Mouse (Mus musculus) cerebellum, adult 9-11 months (tissue): ENCODE measurements around the gene Ccdc116.
"Not testable (repeated sequence)": the region's sequence is repeated elsewhere in the genome, so short reads cannot be mapped to it uniquely, and the experiment has no call there.

Experiments
- DNase-seq: peaks from one replicate; pipeline ENCODE4 v3.0.0; 2022

Ccdc116 gene

DNA sequence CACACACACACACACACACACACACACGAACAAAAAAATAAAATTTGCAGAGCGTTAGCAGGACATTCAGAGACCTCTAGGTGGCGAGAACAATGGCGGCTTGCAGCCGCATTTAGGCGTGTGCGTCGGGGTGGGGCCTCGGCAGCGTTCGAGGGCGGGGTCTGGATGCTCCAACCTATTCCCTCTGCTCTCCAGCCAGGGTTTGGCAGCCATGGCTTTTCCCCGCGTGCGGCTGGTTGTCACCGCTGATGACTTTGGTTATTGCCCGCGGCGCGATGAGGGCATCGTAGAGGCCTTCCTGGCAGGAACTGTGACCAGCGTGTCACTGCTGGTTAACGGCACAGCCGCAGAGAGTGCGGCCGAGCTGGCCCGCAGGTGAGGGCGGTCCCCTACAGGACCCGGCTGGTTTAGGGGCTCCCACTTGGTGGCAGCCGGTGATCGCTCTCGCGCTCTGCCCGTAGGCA lies at the start of gene Ccdc116:
Gene Ccdc116 (minus strand): TSS at position 458 of the 464 bp plus-strand sequence.
- DNase-seq, result peak; percentile 88

DNA sequence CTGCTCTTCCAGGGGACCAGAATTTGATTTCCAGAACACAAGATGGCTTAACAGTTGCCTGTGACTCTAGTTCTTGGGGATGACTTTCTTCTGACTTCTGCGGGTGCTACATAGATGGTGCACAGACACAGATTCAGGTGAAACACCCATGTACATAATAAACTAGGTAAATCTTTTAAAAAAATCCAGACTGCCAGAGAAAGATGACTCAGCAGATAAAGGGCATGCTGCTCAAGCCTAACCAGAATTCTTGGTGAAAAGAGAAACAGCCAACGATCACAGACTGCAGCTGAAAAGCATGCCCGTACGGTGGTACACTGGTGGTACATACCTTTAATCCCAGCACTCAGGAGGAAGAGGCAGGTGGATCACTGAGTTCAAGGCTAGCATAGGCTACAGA lies 46.8 kb upstream of the Ccdc116 start:
- DNase-seq, result no peak

DNA sequence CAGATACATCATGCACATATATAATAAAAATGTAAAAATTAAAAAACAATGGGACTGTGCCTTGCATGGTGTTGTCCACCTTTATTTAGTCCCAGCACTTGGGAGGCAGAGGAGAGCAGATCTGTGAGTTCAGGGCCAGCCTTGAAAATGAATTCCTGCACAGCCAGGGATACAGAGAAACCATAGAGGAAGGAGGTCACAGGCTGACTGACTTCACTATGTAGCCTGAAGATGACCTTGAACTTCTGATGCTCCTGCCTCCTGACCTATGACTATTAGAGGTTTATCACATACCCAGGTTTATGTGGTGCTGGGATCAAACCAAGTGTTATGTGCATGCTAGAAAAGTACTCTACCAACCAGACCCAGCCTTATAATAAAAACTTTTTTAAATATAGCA lies 38.4 kb upstream of the Ccdc116 start:
- DNase-seq, result no peak

DNA sequence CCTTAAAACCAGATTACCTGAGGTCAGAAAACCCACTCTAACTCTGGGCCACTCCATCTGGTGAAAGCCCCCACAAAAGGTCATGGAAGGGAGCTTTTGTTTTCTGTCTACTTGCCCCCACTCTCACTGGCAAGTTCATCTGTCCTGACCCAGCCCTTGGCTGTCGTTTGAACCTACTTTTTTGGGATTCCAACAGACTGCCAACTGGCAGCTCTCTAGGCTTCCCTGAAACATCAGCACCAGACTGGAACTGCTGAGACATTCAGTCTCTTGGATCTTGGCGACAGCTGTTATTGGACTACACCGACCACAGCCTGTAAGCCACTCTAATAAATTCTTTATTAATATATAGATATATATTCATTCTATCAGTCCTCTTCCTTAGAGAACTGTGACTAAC lies 36.0 kb upstream of the Ccdc116 start:
- DNase-seq, result no peak

DNA sequence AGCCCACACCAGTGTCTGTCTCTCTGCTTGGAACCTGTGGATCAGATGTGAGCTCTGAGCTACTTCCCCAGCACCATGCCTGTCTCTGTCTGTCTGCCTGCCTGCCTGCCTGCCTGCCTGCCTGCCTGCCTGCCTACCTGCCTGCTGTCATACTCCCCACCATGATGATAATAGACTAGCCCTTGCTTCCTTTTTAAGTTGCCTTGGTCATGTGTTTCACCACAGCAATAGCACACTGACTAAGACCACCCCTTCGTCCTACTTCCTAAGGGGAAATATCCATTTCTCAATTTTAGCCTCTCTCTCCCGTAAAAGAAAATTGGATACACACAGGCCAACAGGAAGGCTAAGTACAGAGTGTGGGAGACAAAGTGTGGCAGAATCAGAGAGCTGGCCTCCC lies 35.1 kb upstream of the Ccdc116 start:
- DNase-seq, result no peak

DNA sequence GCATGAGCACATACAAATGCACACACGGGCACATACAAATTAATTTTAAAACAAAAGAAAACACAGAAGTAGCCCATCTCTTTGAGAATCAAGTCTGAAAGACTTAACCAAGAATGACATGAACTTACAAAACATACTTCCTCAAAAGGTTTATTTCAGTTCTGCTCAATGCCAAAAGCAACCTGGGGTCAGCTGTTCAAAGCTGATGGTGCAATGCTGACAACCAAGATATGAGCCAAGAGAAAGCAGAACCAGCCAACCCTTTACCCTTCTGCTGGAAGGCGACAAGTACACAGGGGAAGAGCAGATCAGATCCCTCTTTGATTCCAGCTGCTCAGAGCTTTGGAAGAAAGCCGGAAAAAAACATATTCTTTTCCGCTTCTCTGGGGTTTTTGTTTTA lies 34.4 kb upstream of the Ccdc116 start:
- no peak for DNase-seq

DNA sequence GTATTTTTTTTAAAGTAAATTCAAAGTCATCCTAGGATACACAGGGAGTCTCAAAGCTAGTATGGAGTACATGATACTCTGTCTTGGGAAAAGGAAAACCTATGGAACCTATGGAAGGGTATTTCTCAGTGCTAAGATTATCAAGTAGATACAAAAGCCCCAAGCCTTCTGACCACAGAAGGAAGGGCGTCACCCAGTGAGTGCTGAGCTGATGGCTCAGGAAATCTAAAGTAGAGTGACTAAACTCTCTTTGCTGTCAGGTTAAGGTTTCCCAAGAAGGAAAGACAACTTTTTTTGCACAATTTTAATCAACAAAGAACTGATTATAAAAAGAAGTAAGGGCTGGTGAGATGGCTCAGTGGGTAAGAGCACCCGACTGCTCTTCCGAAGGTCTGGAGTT lies 32.7 kb upstream of the Ccdc116 start:
- DNase-seq, result no peak

DNA sequence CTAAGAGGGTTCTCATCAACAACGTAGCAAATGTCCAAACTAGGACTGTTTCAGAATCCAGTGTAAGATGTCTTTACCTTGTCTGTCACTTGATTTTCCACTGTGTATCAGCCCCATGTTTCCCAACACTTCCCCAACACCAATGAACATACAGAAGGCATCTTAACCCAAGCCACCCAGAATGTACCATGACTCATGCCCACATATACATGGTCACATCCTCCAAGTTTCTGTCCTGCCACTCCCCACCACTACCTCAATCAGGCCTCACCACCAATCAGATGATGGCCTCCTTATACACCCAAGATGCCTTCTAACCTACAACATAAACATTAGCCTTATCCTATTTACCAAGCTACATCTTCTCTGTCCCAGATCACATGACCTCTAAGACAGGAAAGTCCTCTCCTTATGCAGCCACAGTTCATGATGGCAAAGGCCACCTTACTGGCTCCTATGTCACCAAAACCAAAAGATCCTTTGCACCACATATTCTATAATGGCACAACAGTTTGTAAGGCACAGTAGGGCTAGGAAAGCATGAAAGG lies 30.7 kb upstream of the Ccdc116 start:
- DNase-seq, result no peak

DNA sequence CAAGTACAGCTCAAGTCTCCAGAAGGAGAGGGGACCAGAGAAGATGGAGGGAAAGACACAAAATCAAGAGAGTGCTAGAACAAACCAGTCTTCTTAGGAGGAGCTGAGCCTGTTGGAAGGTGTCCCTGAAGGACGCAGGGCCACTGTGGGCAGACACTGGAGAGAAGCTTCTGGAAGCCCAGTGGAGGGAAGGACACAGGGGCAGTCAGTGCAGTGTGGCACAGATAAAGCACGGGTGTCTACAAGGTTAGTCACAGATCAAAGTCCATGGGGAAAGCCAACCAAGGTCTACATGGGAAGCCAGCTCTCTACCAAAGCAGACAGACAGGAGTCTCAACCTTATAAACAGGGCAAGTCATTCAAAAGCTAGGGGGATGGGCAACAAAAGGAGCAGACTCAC lies 28.7 kb upstream of the Ccdc116 start:
- DNase-seq, result no peak

DNA sequence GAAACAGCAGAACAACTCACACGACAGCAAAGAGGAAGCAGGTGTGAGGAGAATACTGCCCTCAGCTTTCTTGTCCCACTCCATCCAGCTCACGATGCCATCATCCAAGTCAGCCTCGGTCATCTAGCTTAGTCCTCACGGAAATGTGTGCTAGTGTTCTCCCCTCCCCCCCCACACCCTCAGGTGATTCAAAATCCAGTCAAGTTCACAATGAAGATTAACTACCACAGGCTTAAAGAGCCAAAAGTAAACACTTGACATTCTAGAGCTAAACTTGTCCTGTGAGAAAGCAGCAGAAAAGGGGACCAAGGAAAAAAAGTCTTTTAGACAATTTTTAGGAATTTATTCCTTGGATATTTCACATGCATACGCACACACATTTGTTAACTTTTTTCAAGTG lies 21.0 kb upstream of the Ccdc116 start:
- no peak for DNase-seq

DNA sequence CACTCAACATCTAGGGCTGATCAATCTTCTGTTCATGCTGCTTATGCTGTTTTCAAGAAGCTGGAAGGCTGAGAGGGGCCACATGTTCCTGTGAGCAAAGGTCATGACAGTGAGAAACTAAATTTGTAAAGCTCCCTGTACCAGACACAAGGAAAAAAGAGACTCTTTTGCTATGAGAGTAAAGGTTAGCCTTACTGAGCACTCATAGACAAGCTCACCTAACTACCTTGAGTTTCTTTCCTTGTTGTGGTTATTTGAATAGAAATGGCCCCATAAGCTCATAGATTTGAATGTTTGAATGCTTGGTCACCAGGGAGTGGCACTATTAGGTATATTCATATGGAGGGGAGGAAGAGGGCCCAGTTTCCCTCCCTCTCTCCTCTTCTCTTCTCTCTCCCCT lies 20.1 kb upstream of the Ccdc116 start:
- no peak for DNase-seq

DNA sequence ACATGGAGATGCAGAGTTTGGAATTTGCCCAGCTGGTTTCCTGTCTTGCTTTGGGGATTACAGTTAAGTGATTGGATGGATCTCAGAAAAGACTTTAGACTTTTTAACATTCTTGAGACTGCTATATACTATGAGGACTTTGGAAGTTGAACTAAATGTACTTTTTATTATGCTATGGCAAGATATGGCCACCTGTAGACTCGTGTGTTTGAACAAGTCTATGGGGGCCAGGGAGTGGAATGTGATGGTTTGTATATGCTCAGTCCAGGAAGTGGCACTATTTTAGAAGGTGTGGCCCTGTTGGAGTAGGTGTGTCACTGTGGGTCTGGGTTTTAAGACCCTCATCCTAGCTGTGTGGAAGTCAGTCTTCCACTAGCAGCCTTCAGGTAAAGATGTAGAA lies 18.4 kb upstream of the Ccdc116 start:
- not testable (repeated sequence) for DNase-seq

DNA sequence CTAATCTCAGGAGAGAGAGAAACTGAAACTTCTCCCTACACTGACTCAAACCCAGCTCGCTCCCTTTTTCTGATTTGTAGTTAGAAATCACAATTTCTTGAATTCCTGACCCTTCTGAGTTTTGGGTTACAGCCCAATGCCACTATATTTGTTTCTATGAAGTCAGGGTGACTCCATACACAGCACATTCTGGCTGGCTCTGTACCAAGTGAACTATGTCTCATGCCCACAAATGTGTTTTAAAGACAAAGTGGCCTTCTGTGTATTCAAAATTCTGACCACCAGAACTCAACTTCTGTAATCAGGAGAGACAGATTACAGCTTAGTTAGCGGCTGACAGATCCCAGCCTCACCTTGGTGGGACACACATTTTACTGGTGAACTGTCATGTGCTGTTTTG lies 7.3 kb upstream of the Ccdc116 start:
- no peak for DNase-seq

DNA sequence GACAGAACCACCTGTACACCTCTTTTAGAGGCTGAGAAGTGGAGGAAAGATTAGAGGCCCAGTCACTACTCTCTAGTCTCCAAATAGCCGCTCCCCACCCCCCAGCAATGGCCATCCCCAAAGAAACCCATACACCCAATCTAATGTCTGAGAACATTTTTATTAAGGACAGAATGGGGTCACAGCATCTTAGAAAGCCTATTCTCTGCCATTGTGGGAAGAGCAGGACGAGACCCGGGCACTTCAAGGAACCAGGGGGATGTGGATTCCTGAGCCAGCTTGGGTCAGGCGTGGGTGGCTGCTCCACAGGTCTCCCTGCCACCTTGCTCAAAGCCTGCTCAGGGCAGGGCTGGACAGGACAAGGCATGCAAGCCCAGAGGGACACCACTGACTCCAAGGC lies 4.8 kb upstream of the Ccdc116 start:
- no peak for DNase-seq

DNA sequence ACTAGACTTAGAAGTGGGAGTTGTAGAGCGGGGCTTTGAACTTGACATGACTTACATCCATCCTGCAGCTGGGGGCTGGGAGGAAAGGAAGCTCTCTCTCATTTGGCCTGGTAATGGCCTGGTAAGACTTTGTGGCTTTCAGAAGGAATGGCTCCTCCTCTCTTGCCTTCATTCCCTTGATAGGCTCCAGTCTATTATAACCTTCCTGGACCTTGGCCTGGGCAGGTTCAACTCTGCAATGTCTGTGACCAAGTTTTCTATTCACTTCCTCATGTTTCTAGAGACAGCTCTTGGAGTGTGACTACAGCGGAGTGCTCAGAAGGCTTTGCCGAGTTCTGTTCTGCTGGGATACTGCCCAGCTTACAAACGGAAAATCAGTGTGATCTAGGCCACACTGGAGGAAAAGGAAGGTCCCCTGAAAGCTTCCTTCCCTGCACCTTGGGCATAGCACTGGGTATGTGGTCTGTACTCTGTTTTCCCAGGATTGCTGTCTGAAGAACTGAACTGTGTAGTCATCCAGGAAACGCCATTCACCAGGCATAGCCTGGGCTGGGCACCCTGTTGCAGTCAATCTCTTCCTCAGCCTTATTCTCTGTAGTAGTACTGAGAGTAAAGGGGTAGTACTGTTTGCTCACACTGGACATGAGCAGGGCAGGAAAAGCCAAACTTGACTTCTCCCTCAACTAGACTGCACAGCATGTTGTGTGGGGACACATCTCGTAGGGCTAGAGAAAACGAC lies 3.7 kb upstream of the Ccdc116 start:
- no peak for DNase-seq

DNA sequence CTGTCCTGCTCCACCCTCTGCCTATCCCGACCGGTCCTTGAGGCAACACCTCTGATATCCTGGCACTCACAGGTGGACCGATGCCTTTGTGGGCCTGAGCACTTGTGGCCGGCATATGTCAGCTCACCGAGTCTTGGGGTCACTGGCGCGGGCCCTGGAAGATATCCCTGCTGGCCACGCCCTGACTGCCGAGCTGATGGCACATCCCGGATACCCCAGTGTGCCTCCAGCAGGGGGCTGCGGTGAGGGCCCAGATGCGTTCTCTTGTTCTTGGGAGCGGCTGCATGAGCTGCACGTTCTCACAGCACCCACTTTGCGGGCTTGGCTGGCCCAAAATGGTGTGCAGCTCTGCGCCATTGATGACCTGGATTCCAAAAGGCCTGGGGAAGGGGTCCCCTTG lies 1.1 kb upstream of the Ccdc116 start:
- peak; percentile 44 for DNase-seq

DNA sequence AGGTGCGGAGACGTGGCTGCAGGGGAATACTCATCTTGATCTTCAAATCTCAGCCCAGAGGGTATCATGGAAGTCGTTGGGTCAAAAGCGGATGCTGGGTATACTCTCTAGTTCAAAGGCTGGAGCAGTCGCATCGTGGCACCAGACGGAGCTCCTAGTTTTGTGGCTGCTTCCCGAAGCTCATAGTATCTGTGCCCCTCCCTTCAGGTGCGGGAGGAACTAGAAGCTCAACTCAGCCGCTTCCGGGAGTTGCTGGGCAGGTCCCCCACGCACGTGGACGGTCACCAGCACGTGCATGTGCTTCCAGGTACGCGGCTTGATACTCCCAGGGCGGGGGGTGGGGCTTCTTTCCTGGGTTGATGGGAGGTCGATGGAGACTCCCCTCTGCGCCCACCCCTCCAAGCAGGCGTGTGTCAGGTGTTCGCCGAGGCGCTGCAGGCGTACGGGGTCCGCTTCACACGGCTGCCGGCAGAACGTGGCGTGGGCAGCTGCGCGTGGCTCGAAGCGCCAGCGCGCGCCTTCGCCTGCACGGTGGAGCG lies 431 bp upstream of the Ccdc116 start:
- peak; percentile 39 for DNase-seq

DNA sequence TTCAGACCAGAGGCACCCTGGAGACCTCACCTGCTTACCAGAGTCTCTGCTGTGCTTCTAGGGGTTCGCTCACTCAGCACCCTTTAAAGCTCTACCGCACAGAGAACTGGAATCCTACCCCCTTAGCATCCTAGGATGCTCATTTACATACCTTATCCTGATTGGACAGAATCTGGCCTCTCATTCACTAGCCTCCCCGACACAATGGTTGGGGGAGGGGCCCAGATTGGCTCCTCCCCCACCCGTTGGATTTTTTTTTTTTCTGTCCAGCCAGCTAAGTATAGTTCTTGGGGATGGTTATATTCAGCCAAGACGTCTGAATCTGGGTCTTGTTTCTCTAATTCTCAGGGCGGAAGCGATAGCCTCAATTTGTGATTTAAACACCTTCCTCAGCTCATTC lies 2.7 kb downstream of the Ccdc116 start, which contains the start of gene Ydjc:
Gene Ydjc (plus strand): TSS at position 283 of the 400 bp plus-strand sequence.
- no peak for DNase-seq

DNA sequence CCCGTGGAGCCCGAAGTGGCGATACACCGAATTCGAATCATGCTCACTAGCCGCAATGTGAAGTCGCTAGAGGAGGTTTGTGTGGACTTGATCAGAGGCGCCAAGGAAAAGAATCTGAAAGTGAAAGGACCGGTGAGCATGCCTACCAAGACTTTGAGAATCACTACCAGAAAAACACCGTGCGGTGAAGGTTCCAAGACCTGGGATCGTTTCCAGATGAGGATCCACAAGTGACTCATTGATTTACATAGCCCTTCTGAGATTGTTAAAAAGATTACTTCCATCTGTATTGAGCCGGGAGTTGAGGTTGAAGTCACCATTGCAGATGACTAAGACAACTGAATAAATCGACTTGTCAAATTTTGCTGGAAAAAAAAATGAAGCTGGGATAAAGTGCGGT lies 9.7 kb downstream of the Ccdc116 start:
- DNase-seq, result no peak

DNA sequence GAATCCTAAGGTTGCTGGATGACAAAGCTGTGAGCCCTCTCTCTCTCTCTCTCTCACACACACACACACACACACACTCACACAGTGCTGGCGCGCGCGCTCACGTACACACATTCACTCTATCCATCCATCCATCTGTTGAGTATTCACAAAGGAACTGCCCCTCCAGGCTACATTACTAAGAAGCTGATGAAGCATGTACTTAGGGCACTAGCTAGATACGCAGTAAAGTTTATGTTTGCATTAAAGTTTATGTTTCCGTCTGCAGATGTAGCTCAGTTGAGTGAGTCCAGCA lies 14.2 kb downstream of the Ccdc116 start:
- DNase-seq, result no peak

DNA sequence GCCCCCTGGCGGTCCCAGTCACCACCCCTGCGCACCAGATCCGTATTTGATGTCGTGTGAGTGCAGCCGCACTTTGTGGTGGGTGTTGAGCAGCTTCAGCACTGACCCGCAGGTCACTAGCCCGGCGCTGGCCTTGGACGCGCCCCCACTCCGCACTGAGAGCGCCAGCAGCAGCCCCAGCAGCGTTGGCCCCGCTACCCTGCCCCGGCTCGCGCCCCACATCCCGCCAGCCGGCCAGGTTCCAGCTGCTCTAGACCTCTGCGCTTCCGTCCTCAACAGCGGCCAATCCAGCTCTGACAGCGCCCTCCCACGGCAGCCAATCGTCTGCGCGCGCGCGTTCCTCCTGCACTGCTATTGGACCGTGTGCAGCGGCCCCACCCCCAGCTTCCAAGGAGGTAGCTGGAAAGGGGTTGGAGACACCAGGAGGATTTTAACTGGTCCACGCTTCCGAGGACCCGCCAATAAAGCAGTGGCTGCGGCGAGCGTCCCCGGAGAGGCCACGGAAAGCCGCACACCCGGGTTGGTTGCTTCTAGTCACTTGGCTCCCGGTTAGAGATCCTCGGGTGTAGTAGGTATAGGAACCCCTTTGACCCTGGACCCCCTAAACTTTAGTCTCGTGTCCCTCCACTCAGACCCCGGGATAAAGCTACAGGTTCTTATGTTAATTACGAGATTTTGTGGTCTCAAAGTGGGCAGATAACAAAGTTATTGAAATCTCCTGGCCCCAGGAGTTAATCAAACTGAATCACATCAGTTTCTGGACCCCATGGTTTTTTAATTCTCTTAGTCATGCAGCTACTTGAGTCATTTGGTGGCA lies 14.7 kb downstream of the Ccdc116 start, which contains the start of gene Sdf2l1:
Gene Sdf2l1 (minus strand): TSS at position 295 of the 817 bp plus-strand sequence.
- peak; percentile 97 for DNase-seq

DNA sequence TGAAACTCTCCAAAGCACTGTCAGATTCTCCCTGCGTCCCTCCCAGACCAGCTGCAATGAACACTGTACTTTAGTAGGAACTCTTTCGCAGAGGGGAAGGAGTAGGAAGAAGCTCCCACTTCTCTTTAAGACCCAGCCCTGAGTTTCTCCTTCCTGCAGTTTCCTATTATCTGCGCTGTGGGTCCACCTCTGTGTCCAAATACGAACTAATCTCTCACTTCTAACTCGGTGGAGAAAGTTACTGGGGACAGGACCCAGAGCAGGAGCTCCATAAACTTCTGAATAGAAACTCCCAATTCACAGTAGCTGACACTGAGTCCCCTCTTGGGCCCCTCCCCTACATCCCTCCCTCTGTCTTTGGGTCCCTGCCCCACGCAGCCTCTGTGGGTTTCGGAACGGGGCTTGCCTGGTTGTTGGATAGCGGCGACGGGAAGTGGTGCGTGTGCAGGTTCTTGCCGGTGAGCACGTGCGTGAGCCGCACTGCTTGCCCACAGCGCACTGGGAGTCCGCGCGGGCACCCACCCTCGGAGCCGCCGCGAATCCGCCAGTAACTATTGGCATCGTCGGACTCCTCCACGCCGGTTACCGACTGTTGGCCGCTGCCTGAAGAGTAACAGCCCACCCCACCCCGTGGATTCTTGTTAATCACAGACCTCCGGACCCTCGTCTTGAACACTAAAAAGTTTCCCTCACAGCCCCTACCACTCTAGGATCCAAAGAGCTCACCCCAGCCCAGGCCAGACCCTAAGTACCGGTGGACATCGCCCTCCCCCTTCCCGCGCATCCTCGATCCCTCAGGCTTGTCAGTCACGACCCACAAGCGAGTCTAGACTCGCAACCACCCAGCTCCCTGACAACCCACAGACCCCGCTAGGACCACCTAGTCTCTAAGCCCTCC lies 15.6 kb downstream of the Ccdc116 start:
- peak; percentile 53 for DNase-seq

DNA sequence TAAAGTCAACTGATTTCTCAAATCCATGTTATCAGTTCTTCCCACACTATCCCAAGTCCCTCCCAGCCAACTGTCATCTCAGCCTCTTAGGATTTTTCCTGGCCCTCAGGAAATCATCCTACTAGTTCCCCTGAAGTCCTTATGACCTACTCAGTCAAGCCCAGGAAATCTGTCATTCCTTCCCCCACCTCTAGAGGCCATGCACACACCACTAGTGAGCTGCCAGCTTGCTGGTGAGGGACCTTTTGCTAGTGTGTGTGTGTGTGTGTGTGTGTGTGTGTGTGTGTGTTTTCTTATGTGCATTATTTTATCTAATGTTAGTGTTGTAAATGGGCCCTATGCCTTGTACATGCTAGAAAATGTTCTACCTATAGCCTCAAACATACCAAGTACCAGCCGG lies 19.7 kb downstream of the Ccdc116 start:
- DNase-seq, result no peak
